Mouse (Mus musculus): ENCODE measurements around the gene Cntnap1.

The Cntnap1 gene

DNA sequence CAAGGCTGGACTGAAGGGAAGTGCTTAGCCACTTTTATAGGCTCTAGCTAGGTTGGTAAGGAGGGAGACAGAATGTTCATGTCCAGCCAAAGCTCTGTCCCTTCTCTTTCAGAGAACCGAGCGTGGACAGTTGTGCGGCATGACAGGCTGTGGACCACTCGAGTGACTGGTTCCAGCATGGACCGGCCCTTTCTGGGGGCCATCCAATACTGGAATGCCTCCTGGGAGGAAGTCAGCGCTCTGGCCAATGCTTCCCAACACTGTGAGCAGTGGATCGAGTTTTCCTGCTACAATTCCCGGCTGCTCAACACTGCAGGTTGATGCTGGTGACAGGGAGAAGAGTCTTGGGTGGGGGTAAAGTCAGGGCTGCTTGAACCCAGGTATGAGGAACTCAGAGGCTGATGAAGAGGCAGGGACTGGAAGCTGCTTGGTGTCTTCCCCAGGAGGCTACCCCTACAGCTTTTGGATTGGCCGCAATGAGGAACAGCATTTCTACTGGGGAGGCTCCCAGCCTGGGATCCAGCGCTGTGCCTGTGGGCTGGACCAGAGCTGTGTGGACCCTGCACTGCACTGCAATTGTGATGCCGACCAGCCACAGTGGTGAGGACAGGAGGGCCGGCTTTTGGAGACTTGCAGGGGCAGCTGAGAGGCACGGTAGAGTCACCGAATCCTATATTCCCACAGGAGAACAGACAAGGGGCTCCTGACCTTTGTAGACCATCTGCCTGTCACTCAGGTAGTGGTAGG is 12.6 kb downstream of the Cntnap1 start:
- ChIA-PET POLR2A (interaction anchor here in 2 of 4 experiments (0.6 to 1.4 kb wide), 9 partner anchors 8 to 118 kb away, joined by 3 to 5 read pairs (median 3); partner anchors contain the start of gene Plekhh3 (in 1 of the 2)), CTCF (interaction anchor here in 3 of 4 experiments (0.6 to 1.8 kb wide), 6 partner anchors 9 to 1626 kb away, joined by 3 to 6 read pairs (median 3); partner anchors contain the start of gene Cntnap1 (in 1 of the 3))

DNA sequence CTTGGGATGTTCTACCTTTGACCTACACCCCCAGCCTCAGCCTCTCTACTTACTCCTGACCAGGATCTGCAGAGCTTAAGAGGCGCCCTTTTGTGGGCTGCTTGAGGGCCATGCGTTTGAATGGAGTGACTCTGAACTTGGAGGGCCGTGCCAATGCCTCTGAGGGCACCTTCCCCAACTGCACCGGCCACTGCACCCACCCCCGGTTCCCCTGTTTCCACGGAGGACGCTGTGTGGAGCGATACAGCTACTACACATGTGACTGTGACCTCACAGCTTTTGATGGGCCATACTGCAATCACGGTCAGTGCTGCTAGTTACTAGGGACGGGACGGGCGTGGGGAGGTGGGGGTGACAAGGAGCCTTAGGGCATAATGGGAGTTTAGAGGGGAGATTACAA is 14.7 kb downstream of the Cntnap1 start:
- POLR2A ChIA-PET: interaction anchor here in 2 of 4 experiments (0.6 to 0.8 kb wide), 3 partner anchors 65 to 176 kb away, joined by 3 read pairs; no protein-coding TSS in a partner anchor
- CTCF ChIA-PET: interaction anchor here in 3 of 4 experiments (0.6 to 1.5 kb wide), 3 partner anchors 8 to 471 kb away, joined by 3 to 4 read pairs (median 4); no protein-coding TSS in a partner anchor

DNA sequence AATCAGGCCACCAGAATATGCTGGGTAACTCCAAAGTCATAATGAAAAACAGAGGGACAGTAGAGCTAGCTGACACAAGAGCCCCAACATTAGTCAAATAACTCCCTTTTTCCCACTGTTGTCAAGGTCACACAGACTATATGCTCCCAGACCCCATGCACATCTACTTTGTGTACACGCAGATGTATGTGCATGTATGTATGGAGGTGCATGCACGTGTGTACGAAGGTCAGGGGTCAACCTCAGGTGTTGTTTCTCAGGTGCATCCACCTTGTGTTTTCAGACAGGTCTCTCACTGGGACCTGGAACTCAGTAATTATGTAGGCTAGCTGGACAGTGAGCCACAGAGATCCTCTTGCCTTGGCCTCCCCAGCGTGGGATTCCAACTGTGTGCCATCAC is 15.1 kb downstream of the Cntnap1 start:
- CTCF ChIA-PET: interaction anchor here in 3 of 4 experiments (0.6 to 1.5 kb wide), 3 partner anchors 8 to 471 kb away, joined by 3 to 4 read pairs (median 4); no protein-coding TSS in a partner anchor
- POLR2A ChIA-PET: no interaction called here

DNA sequence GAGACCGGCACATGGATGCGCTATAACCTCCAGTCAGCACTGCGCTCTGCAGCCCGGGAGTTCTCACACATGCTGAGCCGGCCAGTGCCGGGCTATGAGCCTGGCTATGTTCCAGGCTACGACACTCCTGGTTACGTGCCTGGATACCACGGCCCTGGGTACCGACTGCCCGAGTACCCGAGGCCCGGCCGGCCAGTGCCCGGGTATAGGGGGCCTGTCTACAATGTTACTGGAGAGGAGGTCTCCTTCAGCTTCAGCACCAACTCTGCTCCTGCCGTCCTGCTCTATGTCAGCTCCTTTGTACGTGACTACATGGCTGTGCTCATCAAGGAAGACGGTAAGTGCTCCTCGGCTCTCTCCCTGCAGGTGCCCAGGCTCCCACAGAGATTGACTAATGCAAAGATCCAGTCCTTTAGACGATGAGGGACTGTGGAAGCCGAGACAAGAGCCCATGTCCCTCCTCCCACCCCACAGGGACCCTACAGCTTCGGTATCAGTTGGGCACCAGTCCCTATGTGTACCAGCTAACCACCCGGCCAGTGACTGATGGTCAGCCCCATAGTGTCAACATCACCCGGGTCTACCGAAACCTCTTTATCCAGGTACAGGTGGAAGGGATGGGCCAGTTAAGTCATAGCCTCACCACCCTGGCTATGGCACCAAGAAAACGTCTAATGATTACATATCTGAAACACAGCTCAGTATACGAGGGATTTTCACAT is 16.4 kb downstream of the Cntnap1 start:
- CTCF ChIA-PET: interaction anchor here (0.6 to 2.1 kb wide), 9 partner anchors 9 to 132 kb away, joined by 3 to 13 read pairs (median 3); no protein-coding TSS in a partner anchor
- POLR2A ChIA-PET: interaction anchor here in 3 of 4 experiments (0.5 to 4.1 kb wide), 5 partner anchors 10 to 261 kb away, joined by 3 to 14 read pairs (median 3); partner anchors contain the start of gene Plekhh3 (in 1 of the 3)

DNA sequence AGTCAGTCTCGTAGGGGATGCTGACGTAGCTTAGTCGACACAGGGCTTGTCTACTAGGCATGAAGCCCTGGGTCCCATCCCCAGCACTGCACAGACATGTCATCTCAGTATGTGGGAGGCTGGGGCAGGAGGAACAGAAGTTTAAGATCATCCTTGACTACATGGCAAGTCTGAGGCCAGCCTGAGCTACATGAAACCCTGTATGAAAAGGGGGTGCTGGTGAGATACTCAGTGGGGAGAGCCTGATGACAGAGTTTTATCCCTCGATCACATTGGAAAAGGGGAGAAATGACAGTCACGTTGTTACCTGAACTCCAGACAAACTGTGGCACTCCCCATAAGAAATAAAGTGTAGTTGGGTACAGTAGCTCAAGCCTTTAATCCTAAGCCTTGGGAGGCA is 17.2 kb downstream of the Cntnap1 start:
- CTCF ChIA-PET: interaction anchor here (0.6 to 2.1 kb wide), 5 partner anchors 11 to 890 kb away, joined by 3 to 13 read pairs (median 5); no protein-coding TSS in a partner anchor
- POLR2A ChIA-PET: interaction anchor here (0.5 to 4.1 kb wide), 8 partner anchors 9 to 261 kb away, joined by 3 to 14 read pairs (median 3); partner anchors contain the start of genes Plekhh3 (in 1 of the 4) and Wnk4 (in 1 of the 4)

DNA sequence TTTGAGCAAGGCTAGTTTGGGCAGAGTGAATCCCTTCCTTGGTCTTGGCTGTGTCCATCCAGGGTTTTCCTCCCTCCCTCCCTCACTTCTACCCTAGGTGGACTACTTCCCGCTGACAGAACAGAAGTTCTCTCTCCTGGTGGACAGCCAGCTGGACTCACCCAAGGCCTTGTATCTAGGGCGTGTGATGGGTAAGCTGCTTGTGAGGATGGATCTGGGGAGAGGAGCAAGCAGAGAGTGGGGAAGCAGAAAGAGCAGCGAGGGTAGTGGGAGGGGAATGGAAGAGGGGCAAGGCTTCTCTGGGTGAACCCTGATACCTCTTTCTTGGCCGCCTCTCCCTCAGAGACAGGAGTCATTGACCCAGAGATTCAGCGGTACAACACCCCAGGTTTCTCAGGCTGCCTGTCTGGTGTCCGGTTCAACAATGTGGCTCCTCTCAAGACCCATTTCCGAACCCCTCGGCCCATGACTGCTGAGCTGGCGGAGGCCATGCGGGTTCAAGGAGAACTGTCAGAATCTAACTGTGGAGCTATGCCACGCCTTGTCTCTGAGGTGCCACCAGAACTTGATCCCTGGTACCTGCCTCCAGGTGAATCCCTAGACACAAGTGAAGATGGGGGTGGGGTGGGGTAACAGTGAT is 18.0 kb downstream of the Cntnap1 start:
- ChIA-PET CTCF (interaction anchor here (0.6 to 4.7 kb wide), 8 partner anchors 11 to 891 kb away, joined by 3 to 24 read pairs (median 5); partner anchors contain the start of gene Becn1 (in 1 of the 4)), POLR2A (interaction anchor here (0.6 to 4.1 kb wide), 7 partner anchors 12 to 72 kb away, joined by 3 to 14 read pairs (median 3); partner anchors contain the start of genes Plekhh3 (in 1 of the 4) and Wnk4 (in 1 of the 4))

DNA sequence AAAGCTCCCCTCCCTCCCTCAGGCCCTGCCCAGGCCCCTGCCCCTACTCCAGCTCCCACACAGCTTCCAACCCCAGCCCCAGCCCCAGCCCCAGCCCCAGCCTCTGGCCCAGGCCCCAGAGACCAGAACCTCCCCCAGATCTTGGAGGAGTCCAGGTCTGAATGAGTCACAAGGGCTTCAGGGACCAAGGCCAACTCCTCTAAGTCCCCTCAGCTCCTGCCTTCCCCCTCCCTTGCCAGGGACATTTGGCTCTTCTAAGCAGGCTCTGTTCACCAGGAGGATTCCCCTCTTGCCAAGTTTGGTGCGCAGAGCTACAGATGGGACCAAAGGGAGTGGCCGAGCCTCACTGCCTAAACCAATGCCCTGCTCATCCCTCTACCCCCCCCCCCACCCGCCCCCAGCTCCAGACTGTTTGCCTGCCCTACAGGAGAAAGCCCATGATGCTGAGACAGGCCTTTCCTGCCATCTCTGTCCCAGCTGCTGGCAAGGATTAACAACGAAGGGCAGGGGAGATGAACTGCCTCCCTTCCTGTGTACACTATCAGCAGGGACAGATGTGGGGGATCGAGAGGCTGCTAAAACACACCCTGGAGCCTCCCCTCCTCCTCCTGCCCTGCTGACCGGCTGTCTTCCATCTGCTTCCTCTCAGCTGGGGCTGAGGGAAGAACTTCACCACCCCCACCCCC is 19.3 kb downstream of the Cntnap1 start:
- CTCF ChIA-PET: interaction anchor here (0.5 to 4.7 kb wide), 12 partner anchors 9 to 170 kb away, joined by 3 to 24 read pairs (median 3); no protein-coding TSS in a partner anchor
- POLR2A ChIA-PET: interaction anchor here in 3 of 4 experiments (0.6 to 4.1 kb wide), 11 partner anchors 8 to 263 kb away, joined by 3 to 14 read pairs (median 3); no protein-coding TSS in a partner anchor

DNA sequence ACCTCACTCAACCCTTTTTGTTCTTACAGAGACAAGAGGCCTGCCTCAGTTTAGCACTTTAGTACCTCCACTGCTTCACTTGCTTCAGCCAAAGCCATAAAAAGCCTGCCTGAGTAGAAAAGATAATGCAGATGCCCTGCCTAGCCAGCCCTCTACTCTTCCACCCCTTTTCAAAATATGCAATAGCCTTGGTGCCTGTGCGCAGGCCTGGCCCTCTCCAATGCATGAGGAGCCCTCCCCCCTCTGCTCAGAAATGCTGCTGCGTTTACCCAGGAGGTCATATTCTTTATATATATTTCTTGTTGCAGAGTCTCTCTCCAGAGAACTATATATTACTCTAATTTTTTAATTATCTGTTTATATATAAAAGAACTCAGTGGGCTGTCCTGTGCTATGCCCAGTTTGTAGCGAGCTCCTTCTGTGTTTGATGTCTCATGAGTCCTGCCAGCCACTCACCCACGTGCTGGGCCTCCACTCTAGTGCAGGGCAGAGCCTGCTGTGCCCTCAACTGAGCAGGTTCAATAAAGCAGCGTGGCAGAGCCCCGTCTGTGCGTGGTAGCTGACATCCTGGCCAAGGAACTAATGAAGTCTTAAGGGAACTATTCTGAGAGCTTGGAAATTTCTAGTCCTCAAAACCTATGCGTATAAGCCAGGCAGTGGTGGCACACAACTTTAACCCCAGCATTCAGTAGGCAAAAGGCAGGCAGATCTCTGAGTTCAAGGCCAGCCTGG is 20.0 kb downstream of the Cntnap1 start:
- ChIA-PET POLR2A (interaction anchor here (0.6 to 3.0 kb wide), 22 partner anchors 8 to 431 kb away, joined by 3 to 9 read pairs (median 3); partner anchors contain the start of genes Cntd1 (in 1 of the 4), Cntnap1 (in 1 of the 4), Coa3 (in 1 of the 4) and Kcnh4 (in 1 of the 4)), CTCF (interaction anchor here (0.5 to 4.7 kb wide), 18 partner anchors 8 to 592 kb away, joined by 3 to 24 read pairs (median 5); partner anchors contain the start of genes Becn1 (in 1 of the 4) and Rpl27 (in 1 of the 4))

DNA sequence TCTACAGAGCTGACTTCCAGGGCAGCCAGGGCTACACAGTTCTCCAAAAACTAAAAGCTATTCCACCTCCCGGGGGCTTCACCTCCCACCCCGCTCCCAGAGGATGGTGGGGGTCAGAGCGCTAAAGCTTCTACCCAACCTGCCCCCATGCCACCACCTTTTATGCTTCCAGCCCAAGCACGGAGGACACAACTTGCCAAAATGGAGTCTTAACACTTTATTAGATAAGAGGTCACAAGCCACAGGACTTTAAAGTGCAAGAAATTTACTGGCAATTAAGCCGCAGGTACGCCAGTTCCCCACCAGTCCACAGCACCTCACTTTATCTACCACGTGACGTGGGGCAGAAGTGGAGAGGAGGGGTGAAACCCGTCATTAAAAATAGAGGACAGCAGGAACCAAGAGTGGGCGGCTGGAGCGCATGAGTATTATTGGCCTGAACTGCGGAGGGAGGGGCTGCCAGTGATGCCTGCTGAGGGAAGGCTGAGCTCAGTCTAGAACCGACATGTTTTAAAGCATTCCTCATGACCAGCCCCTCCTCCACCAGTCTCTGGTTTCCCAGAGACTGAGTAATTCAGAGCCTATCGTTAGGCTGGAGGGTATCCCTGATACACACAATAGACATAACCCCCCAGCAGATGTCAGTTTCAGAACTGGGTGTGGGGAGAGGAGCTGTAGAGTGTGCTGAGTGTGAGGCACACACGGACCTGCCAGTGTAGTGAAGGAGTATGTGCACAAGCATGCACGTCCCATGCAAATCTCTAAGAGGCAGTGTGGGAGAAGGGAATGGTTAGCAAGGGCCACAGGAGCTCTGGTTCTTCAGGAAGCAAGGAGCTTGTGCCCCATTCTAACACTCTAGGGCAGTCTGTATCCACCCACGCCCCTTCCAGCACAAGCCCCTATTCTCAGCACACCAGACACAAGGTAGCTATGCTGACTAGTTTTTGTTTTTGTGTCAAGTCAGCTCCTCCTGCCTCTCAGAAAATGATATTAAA is 20.9 kb downstream of the Cntnap1 start:
- POLR2A ChIA-PET: interaction anchor here (0.5 to 3.0 kb wide), 22 partner anchors 9 to 432 kb away, joined by 3 to 9 read pairs (median 3); partner anchors contain the start of genes Cntd1 (in 2 of the 4), Coa3 (in 2 of the 4), Cntnap1 (in 1 of the 4) and Kcnh4 (in 1 of the 4)
- CTCF ChIA-PET: interaction anchor here (0.5 to 4.7 kb wide), 26 partner anchors 9 to 592 kb away, joined by 3 to 24 read pairs (median 4); partner anchors contain the start of genes Becn1 (in 2 of the 4) and Rpl27 (in 1 of the 4)

DNA sequence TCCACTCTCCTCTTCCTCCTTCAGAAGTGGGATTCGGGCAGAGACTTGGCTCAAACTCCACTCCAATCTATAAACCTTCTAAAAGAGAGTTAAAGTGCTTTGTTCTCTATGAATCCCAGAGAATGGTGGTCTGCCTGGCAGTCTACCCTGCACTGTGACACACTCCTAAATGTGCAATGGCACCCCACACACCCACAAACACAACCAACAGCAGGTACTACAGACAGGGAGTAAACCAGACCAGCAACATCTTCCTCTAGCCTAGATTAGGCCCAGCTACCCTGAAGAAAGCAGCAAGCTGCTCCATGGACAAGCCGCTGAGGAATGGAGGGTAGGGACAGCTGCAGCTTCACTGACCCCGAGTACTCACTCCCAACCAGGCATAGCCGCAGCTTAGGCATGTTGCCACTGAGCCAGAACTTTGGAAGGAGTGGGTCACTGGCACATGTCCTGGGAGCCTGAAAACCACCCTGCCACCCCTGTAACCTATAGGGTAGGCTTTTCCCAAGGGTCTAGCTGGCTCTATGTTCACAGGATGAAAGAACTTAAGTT is 21.7 kb downstream of the Cntnap1 start:
- CTCF ChIA-PET: interaction anchor here (0.6 to 4.7 kb wide), 21 partner anchors 9 to 348 kb away, joined by 3 to 24 read pairs (median 4); partner anchors contain the start of genes Becn1 (in 2 of the 4), Ezh1 (in 1 of the 4) and Ramp2 (in 1 of the 4)
- POLR2A ChIA-PET: interaction anchor here (0.5 to 3.0 kb wide), 17 partner anchors 8 to 250 kb away, joined by 3 to 9 read pairs (median 4); partner anchors contain the start of genes Cntd1 (in 2 of the 4), Coa3 (in 2 of the 4), Plekhh3 (in 1 of the 4) and Rpl27 (in 1 of the 4)

DNA sequence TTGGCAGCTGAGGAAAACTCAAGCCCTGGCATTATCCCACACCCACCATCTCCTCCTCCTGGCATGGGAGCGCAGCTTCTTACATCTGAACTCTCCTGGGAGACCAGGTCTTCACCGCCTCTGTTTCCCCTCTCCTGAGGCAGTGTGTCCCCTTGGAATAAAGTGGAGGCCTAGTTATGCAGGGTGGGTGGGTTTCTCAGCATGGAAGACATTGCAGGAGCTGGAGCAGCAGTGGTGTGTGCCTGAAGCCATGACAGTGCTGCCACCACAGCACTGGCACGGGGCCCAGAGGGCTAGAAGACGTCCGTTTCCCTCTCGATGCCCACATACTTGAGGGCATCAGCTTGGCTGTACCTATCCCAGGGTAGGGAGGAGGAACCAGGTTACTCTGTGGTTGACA is 22.3 kb downstream of the Cntnap1 start:
- CTCF ChIA-PET: interaction anchor here in 3 of 4 experiments (0.8 to 4.7 kb wide), 9 partner anchors 8 to 154 kb away, joined by 3 to 24 read pairs (median 3); partner anchors contain the start of genes Ezh1 (in 1 of the 3) and Ramp2 (in 1 of the 3)
- POLR2A ChIA-PET: interaction anchor here in 3 of 4 experiments (1.0 to 2.6 kb wide), 7 partner anchors 8 to 179 kb away, joined by 3 to 6 read pairs (median 4); partner anchors contain the start of genes Cntd1 (in 1 of the 3) and Coa3 (in 1 of the 3)

DNA sequence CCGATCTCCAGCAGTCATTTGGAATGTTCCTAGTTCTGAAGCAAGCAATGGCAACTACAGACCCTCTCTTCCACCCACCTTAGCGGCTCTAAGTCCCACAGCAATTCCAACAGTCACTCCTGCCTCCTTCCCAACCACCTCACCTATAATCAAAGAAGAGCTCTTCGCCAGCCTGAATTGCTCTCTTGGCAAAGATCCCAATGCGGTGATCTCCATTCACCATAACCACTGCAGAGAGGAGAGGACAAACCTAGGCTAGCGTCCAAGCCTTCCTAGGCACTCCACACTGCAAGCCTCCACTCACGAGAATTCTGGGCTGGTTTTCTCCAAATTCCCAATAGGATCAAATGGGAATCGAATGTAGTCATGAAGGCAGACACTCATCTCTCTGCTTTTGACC is 22.8 kb downstream of the Cntnap1 start:
- ChIA-PET POLR2A (interaction anchor here in 2 of 4 experiments (1.0 to 2.6 kb wide), 6 partner anchors 8 to 179 kb away, joined by 3 to 6 read pairs (median 4); no protein-coding TSS in a partner anchor), CTCF (interaction anchor here (0.5 to 4.7 kb wide), 8 partner anchors 8 to 154 kb away, joined by 3 to 24 read pairs (median 4); partner anchors contain the start of genes Ezh1 (in 1 of the 4) and Ramp2 (in 1 of the 4))

DNA sequence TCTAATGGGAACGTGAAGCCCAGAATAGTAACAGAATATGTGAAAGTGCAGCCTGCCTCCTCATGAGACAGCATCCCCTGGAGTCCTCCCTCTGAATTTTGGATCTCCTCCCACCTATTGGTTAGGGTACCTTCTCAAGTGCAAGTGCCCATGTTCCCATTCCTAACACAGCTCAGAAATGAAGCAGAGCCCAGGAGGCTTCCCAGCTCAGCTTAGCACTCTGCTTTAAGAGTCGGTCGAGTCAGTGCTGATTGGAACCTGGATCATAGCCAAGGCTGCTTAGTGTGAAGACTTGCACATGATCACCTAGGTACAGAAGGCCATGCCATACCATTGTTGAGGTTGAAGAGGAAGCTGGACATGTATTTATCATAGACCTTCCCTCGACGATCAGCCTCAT is 23.8 kb downstream of the Cntnap1 start:
- ChIA-PET CTCF (interaction anchor here in 1 of 4 experiments (0.8 to 0.9 kb wide), 2 partner anchors 10 to 13 kb away, joined by 3 to 4 read pairs; no protein-coding TSS in a partner anchor), POLR2A (interaction anchor here in 1 of 4 experiments (1.4 kb wide), 1 partner anchor 65 kb away, joined by 3 read pairs; no protein-coding TSS in a partner anchor)

DNA sequence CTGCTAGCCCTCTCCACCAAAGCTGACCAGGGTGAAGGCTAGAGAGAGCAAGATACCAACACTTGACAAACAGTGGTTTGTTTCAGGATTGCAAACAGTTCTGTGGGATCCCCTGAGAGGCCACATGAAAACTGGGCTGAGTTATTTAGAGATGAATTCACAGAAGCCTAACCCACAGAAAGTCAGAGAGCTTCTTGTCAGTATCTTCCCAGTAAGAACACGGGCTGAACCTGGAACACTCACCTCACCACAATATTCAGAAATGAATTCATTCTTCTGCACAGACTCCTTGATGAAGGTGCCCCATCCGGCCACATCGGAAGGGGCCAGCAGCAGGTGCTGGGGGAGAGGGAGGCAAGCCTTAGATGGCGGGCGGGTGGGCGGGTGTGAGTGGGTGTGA is 24.3 kb downstream of the Cntnap1 start:
- POLR2A ChIA-PET: interaction anchor here in 1 of 4 experiments (1.4 kb wide), 1 partner anchor 65 kb away, joined by 3 read pairs; no protein-coding TSS in a partner anchor
- CTCF ChIA-PET: interaction anchor here in 1 of 4 experiments (0.9 kb wide), 1 partner anchor 9 kb away, joined by 4 read pairs; no protein-coding TSS in a partner anchor

All from embryonic stem cell, embryonic (primary cell).